Mouse (Mus musculus) ES-E14 (cell line): ENCODE results near the gene Abhd16a.

ENCODE experiments used
- CHD2 ChIP-seq: IDR thresholded peaks from 2 replicates; pipeline ENCODE4 v1.6.1; 2014; ENCODE audit warnings: mild to moderate bottlenecking, low read depth, low read length, inconsistent platforms
- HCFC1 ChIP-seq: IDR thresholded peaks from 2 replicates; pipeline ENCODE4 v1.6.1; 2012; ENCODE audit warnings: low read length, inconsistent platforms, borderline replicate concordance; ENCODE audit not compliant: insufficient read depth
- MAFK ChIP-seq: IDR thresholded peaks from 2 replicates; pipeline ENCODE4 v1.6.1; 2014; ENCODE audit warnings: mild to moderate bottlenecking, low read depth, low read length, inconsistent platforms; ENCODE audit not compliant: insufficient read depth
- ZC3H11A ChIP-seq: IDR thresholded peaks from 2 replicates; pipeline ENCODE4 v1.6.1; 2012; ENCODE audit warnings: low read depth, mild to moderate bottlenecking, inconsistent platforms, low read length, borderline replicate concordance
- ZNF384 ChIP-seq: IDR thresholded peaks from 2 replicates; pipeline ENCODE4 v1.6.1; 2012; ENCODE audit warnings: low read depth, low read length, inconsistent platforms

DNA sequence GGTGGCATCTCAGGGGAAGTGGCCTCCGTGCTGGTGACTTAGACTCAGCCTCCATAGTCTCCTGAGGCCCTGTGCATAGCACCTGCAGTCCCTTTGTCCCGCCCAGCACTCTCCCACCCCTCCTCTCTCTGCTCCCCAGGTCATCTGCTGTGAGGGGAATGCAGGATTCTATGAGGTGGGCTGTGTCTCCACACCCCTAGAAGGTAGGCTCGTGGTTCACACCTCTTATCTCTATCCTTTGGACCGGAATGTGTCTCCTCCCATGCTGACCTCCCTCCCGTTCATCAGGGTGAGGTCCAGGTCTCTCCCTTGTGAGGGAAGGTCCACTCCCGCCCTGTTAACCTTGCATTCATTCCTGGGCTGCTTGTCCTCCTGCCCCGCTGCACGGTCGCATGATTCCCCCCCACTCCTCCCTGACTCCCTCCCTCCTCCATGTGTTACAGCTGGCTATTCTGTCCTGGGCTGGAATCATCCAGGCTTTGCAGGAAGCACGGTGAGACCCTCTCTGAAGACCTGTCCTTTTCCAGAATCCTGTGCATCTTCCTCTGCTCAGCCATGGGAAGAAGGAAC lies 11.2 kb downstream of the Abhd16a start:
- TF ChIP-seq CHD2 (no peak), ZNF384 (no peak), ZC3H11A (no peak), HCFC1 (no peak), MAFK (no peak)
